Mouse (Mus musculus): Measurements from ENCODE around the gene Cd163.
A peak's percentile ranks its signal among the peaks of the same experiment; 100 is the strongest.
"Not testable (repeated sequence)": the region's sequence is repeated elsewhere in the genome, so short reads cannot be mapped to it uniquely, and the experiment has no call there.

Cd163 gene

GRCm38 (mm10) chr6:124304356-124304755 lies at the start of gene Cd163:
Gene Cd163 (plus strand): TSS chr6:124304656.
- no peak for DNase-seq (ENCODE audit: low spot score)

DNA sequence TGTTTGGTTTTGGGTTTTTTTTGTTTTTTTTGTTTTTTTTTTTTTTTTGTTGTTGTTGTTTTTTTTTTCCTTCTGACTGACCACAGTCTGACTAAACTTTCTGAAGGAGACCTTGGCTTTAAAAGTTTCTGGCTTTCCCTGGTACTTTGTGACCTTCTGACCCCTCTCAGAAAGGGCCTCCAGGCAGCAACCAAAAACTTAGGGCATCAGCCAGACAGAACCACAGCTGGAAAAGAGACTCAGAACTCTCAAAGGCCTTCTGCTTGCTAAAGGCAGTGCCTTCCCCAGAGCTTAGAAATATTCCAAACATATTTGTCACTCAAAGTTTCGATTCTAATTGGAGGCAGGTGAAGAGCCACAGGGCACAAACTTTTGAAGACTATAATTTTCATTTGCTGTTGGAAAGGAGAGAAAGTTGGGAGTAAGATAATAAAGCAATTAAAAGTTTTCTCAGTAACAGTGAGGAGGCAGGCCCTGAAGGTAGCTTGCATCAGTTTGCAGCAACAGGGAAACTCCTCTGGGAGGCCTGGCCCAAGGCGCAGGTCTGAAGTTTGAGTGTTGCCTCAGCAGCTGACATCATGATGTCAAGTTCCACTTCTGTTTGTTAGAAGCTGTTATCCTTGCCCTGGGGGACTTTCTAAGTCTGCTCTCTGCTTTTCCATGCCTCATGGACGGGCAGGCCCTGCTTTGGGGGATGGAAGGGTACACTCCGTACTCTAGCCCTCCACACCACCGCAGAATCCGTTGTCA lies 48.6 kb upstream of the Cd163 start:
- no peak for DNase-seq (ENCODE audit: low spot score)

GRCm38 (mm10) chr6:124260198-124260931 lies 44.1 kb upstream of the Cd163 start:
- DNase-seq (ENCODE audit: low spot score), result peak; percentile 41

DNA sequence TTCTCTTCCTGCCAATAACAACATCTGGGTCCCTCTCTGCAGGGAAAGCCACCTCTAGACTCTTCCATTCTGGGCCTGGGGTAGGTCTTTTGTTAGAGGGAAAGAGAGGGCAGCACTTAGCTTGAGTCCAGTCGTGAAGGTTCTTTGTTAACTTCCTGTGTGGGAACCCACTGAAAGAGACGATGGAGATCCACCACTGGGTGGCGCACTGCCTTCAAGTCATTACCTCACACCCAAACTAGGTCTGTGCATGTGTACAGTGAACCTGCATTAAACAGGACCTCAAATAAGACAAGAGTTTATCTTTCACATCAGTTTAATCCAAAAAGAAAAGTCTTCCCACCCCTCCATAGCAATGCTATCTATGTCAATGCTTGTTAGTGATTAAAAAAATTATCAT lies 41.8 kb upstream of the Cd163 start:
- peak; percentile 16 for DNase-seq (ENCODE audit: low spot score)

DNA sequence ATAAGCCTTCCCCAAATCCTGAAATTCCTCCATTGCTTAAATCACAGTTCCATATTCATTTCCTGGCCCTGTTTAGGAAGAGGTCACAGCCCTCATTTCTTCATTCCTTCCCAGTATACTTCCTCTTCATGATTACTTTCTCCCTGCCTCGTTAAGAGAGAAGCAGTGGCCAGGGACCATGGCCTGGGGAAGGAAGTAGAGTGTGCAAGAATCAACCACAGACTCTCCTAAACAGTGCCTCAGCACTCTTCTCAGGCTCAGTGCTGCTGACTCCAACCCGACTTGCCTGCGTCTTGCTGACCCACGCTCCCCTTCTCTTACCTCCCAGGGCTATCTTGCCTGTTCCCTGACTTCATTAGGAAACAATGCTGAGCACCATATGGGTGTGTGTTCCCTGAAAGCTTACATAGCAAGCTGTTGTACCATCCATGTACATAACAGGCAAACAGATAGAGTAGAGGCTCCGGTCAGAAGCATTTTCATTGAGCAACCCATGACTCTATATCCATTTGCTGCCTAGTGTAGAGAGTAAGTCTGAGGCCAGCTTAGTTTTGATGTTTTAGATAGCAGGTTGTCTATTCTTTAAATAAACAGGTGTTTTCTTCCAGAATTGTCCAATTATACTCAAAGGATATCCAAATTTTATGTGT lies 31.1 kb upstream of the Cd163 start:
- no peak for DNase-seq (ENCODE audit: low spot score)

DNA sequence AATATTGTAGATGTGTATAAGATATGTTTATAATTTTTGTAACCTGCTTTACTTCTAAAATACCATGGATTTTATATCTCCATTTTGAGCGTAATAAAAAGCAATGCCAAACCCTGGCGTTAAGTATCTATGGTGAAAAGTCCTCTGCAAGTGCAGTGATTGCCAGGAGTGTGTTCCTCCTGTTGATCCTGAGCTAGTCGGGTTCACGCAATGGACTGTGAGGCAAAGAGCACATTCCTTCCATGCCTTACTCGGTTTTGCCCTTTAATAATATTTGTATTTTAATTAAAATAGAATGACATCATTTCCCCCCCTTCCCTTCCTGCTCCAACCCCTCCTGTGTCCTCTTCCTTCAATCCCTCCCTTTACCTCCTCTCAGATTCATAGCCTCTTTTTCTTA lies 26.8 kb upstream of the Cd163 start:
- no peak for DNase-seq (ENCODE audit: low spot score)

GRCm38 (mm10) chr6:124278291-124278690 lies 26.2 kb upstream of the Cd163 start:
- DNase-seq (ENCODE audit: low spot score), result no peak

GRCm38 (mm10) chr6:124282731-124283130 lies 21.7 kb upstream of the Cd163 start:
- no peak for DNase-seq (ENCODE audit: low spot score)

DNA sequence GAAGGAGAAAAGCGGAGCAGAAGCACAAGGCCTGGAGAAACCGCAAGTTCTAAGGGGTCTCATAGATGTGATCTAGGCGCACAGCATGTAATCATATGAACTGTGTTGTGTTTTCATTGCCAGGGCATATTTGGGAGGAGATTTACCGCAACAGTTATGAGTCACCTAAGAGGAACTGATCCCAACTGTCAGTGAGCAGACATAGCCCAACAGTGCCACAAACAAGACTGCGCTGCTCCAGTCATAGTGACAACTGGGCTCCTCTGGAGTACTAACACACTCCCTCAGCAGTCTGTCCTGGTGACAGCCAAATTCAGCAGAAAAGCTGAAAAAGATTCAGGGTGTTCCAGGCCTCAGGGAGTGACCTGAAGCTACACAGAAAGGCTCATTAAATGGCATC lies 7.1 kb upstream of the Cd163 start:
- not testable (repeated sequence) for DNase-seq (ENCODE audit: low spot score)

DNA sequence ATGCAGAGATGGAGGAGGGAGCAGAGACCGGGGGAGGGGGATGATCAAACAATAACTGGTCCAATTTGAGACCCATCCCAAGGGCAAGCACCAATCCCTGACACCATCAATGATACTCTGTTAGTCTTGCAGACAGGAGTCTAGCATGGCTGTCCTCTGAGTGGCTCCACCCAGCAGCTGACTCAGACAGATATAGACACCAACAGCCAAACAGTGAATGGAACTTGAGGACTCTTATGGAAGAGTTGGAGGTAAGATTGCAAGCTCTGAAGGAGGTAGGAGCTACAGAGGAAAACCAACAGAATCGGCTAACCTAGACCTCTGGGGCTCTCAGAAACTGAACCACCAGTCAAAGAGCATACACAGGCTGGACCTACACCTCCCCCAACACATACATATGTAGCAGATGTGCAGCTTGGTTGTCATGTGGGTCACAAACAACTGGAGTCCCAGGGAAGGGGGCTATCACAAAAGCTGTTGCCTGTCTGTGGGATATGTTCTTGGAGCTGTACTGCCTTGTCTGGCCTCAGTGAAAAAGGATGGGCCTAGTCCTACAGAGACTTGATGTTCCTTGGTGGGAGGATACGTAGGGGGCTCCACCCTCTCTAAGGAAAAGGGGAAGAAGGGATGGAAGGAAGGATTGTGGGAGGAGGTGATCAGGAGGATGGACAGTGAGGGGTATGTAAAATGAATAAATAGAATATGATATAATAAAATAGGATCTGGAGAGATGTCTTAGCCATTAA lies 2.8 kb upstream of the Cd163 start:
- DNase-seq (ENCODE audit: low spot score), result no peak

DNA sequence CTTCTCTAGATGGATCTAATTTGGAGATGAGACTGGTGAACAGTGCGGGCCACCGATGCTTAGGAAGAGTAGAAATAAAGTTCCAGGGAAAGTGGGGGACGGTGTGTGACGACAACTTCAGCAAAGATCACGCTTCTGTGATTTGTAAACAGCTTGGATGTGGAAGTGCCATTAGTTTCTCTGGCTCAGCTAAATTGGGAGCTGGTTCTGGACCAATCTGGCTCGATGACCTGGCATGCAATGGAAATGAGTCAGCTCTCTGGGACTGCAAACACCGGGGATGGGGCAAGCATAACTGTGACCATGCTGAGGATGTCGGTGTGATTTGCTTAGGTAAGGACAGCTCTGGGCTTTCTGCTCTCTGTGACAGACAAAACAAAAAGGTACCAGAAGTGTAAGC lies 4.5 kb downstream of the Cd163 start:
- DNase-seq (ENCODE audit: low spot score), result no peak

DNA sequence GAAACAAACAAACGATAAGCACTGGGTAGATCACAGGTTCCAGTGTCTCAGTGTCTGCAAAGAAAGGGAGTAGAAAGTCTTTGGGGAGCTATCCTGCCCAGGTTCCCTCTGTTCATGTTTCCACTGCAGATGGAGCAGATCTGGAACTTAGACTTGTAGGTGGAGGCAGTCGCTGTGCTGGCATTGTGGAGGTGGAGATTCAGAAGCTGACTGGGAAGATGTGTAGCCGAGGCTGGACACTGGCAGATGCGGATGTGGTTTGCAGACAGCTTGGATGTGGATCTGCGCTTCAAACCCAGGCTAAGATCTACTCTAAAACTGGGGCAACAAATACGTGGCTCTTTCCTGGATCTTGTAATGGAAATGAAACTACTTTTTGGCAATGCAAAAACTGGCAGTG lies 7.8 kb downstream of the Cd163 start:
- DNase-seq (ENCODE audit: low spot score), result no peak

DNA sequence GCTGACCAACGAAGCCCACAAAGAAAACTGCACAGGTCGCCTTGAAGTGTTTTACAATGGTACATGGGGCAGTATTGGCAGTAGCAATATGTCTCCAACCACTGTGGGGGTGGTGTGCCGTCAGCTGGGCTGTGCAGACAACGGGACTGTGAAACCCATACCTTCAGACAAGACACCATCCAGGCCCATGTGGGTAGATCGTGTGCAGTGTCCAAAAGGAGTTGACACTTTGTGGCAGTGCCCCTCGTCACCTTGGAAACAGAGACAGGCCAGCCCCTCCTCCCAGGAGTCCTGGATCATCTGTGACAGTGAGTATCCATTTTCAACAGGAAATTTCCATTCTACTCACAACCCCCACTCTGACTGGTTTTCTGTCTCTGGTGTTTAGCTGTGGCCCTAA lies 15.9 kb downstream of the Cd163 start:
- DNase-seq (ENCODE audit: low spot score), result no peak

DNA sequence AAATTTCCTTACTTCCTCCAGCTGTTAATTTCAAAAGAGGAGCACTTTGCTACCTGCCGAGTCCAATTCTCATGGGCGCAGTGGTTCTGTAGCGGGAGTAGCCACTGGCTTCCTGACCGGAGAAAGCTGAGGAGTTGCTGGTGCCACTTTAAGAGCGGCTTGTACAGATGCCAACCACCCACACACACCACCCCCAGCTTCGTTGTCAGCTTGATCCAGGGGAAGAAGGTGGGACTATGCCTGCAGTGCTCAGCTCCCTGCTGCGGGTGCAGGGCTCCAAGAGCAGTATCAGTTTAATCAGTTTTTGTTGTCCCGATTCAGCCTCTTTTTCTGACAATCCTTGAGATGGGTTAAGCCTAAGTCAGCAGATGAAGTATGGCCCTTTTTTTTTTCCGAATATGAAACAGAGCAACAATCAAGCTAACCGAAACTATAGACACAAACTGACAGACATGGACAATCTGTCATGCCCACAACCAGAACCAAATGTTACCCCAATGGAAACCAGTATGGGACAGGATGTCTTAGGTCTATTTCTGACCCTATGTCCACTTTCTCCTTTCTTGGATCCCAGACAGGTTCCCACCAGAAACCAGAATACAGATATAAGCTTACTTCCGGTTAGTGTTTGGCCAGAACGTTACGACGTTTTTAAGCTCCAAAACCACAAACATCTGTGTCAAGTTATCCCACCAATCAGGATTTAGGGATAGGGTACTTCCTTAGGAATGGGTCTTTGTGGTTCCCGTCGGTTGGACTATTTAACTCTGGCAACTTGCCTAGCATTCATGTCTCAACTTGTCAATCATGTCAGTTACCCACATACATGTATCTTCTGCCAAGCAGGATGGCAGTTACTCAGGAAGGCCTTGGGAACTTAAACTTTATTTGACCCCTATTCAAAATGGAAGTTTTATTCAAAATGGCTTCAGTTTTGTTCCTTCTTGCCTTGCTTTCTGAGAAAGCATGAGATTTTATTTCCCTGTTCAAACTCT lies 17.3 kb downstream of the Cd163 start:
- DNase-seq (ENCODE audit: low spot score), result no peak

DNA sequence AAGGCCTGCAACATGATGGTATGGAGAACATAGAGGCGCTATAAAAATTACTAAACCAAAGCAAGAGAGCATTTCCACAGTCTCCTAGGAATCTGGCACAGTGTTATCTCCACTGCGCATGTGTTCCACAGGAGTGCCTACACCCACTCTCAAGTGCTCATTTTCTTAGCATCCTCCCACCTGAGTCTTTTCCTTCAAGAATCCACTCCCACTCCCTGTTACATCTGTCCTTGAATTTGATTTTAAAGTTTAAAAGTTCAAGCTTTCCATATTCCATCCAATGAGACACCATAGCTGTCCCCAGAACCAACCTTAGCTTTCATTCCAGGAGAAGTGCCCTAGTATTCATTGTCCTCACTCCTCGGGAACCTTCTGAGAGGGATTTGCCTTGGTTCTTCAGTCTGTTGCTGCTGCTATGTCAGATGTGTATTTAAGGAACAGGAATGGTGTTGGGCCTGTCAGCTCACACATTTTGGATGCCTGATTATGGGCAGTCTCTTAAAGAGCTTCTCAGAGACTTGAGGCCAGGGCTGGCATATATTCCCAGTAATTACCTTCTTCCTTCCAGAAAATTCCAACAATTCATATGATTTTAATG lies 24.0 kb downstream of the Cd163 start:
- DNase-seq (ENCODE audit: low spot score), result no peak

DNA sequence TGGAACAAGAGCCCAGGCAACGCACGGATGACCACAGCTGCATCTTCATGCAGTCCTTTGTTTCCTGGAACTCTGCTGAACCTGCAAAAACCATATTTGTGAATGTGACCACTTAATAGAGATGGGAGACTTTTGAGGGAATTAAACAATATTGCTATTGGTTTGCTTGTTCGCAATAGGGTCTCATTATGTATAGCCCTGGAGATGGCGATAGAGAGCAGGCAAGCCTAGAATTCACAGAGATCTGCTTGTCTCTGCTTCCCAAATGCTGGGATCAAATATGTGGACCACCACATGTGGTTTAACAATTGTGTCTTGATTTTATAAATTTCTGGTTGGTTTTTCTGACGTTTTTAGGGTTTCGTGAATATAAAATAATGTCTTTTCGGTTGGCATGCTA lies 25.2 kb downstream of the Cd163 start:
- DNase-seq (ENCODE audit: low spot score), result no peak

DNA sequence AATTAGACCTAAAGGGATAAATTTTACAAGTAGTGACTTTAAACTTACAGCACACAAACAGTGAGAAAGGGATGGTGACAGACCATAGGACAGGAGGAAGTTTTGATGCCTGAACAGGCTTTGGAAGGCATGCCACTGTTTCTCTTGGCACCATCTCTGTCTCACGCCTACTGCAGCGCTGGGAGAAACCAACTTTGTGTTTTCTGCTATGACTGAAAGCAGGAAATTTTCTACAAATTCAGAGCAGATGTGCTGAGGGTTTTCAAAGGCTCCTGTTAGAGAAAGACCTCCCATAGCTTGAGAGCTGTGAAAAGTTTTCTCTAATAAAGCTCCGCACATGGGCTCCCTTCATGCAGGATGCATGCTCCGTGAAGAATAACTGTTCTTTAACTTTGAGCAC lies 40.6 kb downstream of the Cd163 start:
- no peak for DNase-seq (ENCODE audit: low spot score)

DNA sequence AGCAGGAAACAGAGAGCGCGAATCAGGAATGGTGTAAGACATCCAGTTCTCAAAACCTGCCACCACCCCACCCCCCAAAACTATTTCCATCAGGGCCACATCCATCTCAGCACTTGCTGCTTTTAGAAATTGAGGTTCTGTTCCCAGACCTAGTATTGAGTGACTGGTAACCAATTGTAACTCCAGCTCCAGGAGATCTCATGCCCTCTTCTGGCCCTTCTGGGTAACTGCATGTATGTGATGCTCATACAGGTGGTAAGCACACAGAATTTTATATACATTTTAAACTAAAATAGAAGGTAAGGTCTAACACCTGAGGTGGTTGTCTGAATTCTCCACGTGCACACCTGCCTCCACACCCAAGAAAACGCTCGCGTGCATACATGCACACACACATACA lies 42.2 kb downstream of the Cd163 start:
- no peak for DNase-seq (ENCODE audit: low spot score)

GRCm38 (mm10) chr6:124353246-124353645 lies 48.8 kb downstream of the Cd163 start:
- DNase-seq (ENCODE audit: low spot score), result no peak

- DNase-seq (ENCODE audit: low spot score), result no peak
These were observed 54.5 kb downstream of the Cd163 start for GRCm38 (mm10) chr6:124358953-124359352.

- DNase-seq (ENCODE audit: low spot score), result no peak
These were observed 56.1 kb downstream of the Cd163 start for GRCm38 (mm10) chr6:124360549-124360948.

Measured in MN1 (cell line).